Mouse (Mus musculus) kidney, postnatal 14 days (tissue): ENCODE results near the gene Myo5c.
A peak's percentile ranks its signal among the peaks of the same experiment; 100 is the strongest.

Experiments
- DNase-seq: peaks from one replicate; pipeline ENCODE4 v3.0.0; 2022; ENCODE audit warnings: mixed read lengths

Myo5c gene

DNA sequence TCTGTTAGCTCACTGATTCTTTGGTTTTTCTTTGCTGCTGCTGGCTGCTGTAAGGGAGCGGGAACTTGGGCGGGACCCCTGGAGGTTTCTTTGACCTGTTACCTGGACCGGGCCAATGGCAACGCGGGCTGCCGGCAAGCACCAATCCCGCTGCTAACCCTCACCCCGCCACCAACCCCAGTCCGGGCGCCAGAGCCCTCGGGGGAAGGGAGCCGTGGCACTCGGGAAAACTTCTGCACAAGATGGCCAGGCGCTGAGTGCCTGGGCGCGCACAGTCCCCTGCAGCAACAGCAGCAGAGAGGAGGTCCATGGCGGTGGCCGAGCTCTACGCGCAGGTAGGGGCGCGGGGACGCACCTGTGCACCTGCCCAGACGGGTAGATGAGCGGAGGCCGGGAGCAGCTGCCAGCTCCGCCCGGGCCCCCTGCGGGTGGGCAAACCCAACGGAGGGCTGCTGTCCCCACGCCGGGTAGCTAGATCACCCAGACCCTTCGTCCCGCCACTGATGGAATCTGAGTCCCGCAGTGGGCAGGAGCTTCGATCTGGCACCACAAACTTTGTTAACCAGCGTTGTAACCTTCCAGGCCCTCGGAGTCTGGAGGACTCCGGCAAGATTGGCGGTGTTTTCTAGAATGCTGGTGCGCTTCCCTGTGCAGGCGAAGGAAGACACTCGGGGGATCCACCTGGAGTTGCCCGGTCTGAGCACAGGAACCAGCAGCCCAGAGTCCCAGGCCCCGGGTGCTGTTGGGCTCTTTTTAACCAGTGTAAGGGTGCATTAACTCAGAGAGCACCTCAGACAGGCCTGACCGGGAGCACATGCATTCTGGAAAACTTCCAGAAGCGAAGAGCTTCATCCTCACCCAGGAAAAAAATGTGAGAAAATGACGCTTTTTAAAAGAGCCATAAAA is at the start of gene Myo5c:
Gene Myo5c (plus strand): TSS at position 180 of the 906 bp plus-strand sequence.
- DNase-seq: peak; percentile 80

GRCm38 (mm10) chr9:75187646-75188260 is 44.1 kb upstream of the Myo5c start:
- no peak for DNase-seq

- no peak for DNase-seq
Measured at GRCm38 (mm10) chr9:75193858-75194257, 38.0 kb upstream of the Myo5c start.

DNA sequence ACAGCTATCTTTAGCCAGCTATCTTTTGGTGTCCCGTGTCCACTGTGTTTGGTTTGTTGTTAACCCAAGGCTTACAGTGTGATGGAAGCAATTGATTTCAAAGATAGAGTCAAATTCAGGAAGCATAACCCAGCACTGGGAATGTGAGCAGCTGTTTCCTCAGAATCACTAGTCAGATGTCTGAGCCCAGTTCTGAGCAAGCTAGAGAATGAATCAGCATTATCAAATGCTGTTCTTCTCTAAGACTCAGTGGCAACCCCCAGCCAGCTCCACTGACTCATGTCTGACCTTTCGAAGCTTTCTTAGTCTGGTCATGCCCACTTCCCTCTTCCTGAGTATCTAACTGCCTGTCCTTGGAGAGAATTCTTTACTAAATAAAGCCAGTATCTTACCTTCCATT is 35.5 kb upstream of the Myo5c start:
- no peak for DNase-seq

- DNase-seq: peak; percentile 41
Measured at GRCm38 (mm10) chr9:75197297-75197696, 34.5 kb upstream of the Myo5c start.

DNA sequence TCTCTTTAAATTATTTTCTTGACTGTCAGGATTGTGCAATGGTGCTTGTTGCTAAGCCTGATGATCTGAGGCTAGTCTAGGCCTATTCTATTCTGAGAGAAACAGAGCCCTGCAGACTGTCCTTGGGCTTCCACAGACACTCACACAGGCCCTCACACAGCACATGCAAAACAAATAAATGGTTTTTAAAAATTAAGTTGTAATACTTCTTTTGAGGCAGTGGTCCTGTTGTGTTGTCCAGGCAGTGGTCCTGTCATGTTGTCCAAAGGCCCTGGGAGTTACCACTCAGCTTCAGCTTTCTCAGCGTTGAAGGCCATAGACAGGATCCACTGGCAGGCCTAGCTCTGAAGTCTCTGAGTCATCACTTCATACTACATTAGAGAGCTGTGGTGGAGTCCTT is 30.3 kb upstream of the Myo5c start:
- DNase-seq: no peak

DNA sequence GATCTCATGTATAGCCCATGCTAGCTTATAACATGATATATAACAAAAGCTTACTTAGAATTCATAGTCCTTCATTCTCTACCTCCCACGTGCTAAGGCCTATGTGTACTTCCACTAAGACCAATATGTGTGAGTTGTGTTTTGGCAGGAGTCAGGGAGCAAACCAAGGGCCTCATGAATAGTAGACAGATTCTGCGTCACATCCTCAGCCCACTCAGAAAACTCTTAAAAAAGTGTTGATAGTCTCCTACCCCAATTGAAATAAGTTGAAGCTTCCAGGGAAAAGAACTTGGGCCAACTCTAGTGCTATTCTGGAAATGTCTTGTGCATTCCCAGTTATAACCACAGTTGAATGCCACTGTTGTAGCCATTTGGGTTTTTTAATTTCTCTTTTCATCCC is 29.8 kb upstream of the Myo5c start:
- DNase-seq: no peak

DNA sequence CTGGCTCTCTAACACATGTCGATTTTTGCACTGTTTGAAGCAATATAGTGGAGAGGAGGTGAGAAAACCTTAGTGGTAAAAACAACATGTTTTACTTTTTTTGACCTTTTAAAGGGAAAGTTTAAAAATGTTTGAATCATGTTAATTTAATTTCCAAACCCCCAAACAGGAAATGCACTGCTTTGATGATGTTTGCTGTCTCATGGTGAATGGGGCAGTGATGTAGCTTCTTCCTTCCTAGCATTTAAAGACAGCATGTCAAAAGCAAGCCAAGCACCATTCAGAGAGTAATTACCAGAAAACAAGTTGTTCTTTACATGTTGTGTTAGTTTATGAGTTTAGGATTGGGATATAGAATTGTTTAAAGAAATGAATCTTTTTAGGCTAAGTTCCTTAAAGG is 22.6 kb upstream of the Myo5c start:
- no peak for DNase-seq

- no peak for DNase-seq
Measured at GRCm38 (mm10) chr9:75210269-75210668, 21.6 kb upstream of the Myo5c start.

DNA sequence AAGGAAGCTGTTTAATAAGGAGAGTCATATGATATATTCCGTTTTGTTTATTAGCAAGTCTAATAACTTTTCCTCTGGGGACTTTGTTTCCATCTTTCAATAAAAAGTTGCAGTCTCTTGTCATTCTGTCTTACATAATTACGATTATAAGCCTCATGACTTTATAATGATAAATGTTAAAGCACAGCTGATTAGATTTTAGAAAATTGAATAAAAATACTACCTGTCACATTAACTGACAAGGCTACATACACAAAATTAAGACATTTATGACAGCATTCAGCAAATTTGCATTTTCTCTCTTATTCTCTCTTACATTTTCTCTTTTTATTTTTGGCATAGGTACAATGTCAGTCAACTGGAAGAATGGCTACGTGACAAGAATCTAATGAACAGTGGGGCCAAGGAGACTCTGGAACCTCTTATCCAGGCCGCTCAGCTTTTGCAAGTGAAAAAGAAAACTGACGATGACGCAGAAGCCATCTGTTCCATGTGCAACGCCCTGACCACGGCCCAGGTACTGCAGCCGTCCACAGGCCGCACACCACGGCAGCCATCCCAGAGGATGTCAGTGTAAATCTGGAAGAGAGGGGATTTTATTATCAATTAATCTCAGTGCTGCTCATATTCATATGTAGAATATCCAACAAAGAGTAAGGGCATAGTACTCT is 16.9 kb upstream of the Myo5c start:
- DNase-seq: no peak

DNA sequence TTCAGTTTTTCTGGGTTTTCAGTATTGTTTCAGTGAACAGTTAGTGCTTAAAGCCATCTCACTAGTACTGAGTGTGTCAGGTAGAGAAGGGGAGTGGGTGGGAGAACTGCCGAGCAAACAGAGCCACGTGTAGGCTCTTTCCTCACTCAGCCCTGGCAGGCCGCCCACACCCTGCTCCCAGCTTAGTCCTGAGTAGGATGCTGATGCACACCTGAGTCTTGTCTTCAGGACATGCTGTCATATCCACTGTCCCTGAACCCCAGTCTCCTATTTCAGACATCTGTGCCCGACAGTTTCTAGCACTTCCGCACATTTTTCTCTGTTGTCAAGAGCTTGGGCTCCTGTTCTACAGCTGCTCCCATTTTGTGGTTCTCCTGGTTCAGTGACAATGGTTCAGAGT is 11.9 kb upstream of the Myo5c start:
- DNase-seq: no peak

DNA sequence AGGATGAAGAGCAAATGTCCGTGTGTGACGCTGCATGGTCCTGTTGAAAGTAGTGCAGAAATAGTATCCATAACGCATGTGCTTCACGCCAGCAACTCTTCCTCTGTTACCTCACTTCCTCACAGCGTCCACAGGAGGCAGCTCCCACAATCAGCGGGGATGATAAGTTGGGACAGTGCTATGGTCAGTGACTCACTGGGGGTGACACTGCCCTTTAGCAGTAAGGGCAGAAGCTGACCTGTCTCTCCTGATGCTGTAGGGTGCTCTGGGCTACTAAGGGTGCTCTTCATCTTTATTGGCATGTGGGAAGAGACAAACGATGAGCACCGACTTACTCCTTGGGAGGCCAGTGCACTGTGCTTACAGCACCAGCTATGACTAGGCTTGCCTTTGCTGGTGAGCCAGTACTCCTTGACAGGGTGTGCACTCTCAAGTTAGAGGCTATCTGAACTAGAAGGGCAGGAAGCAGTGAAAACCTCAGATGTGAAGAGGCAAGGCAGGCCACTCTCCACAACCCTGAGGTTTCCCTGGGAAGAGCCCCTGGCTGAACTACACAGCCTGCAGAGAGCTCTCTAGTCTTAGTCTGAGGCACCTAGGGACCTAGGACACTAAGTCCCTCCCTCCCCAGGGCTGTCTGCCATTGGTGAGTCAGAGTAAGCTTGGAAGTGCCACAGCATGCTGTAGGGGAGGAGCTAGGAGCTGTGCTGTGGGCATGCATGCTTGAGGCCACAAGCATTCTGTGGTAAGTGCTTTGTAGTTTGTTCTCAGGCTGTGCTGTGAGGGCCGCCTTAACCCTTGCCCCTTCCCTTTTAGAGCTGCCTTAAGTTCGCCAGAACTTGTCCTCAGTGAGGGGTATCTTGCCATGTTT is 10.2 kb upstream of the Myo5c start:
- DNase-seq: no peak

DNA sequence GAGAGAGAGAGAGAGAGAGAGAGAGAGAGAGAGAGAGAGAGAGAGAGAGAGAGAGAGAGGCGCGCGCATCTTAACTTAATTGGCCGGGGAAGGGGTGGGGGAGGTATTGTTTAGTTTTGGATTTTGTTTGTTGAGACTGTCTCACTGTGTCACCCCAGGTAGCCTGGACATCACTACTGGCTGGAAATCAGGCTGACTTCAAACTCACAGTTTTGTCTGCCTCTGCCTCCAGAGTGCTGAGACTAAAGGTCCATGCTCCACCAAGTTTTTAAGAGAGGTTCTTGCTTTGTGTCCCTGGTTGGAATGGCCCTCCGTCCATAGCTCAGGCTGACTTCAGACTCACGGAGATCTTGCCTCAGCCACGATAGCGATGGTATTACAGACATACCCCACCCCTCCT is 1.0 kb downstream of the Myo5c start:
- DNase-seq: no peak

GRCm38 (mm10) chr9:75234271-75234741 is 2.5 kb downstream of the Myo5c start:
- DNase-seq: no peak

- no peak for DNase-seq
Measured at GRCm38 (mm10) chr9:75234983-75235627, 3.3 kb downstream of the Myo5c start.

GRCm38 (mm10) chr9:75235696-75236095 is 3.9 kb downstream of the Myo5c start:
- no peak for DNase-seq

GRCm38 (mm10) chr9:75236416-75237308 is 4.8 kb downstream of the Myo5c start:
- DNase-seq: no peak

DNA sequence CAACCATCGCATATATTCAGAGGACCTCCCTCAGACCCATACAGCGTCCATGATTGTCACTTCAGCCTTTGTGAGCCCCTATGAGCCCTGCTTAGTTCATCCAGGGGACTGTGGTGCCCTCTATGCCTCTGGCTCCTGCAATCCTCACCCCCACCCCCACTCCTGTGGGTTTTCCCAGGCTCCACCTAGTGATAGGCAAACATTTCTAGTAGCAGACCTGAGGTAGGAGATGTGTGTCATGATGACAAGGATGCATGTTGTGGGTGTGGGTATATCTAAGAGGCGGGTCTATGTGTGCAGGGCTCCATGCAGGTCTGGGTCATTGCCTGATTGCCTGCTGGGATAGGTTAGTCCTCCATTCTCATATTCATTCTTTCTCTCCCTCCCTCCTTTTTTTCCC is 6.4 kb downstream of the Myo5c start:
- DNase-seq: no peak

DNA sequence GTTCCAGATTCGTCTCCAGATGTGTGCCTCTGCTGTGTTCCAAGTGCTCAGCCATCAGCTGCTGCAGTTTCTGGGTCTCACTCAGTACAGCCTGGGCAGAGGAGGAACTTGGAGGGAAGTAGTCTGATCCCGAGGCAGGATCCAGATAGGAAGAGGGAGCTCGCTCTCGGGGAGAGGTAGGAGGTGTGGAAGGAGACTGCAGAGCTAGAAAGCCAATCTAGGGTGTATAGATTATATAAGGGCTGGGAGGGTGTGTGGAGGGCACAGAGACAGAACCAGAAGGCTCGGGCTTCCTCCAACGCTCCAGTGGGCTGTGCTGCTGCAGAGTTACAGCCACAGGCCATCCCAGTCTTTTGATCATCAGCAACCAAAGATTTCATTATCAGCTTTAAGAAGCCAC is 11.2 kb downstream of the Myo5c start:
- DNase-seq: no peak

DNA sequence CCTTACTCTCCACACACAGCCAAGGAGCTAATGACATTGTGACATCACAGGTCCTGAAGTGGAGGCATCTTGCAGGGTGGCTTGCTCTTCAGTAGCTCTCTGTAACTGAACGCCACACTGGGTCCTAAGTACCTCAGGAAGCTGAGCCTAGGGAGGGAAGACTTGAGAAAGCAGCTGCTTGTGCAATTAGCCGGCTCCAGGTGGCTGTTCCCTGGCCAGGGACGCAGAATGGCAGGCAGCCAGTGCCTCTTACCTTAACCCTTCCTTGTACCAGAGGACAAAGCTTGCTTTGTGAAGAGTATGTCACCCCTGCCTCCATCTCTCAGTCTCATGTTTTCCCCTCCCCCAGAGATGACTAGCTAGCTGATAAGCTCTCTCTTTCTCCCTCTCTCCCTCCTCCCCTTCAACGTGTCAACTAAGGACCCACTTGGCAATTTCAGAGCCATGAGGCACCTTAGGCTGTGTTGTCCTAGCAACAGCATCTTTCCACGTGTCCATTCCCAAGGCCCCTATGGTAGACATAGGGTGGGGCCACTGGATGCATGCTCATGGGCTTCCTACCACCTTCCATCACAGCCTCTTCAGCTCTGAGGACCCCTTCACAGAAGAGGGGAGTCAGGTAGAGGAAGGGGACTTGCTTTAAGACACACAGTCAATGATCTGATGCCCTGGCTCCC is 12.0 kb downstream of the Myo5c start:
- no peak for DNase-seq
